7 mouse cellular contexts compared by ENCODE assay signal in the genomic region with DNA sequence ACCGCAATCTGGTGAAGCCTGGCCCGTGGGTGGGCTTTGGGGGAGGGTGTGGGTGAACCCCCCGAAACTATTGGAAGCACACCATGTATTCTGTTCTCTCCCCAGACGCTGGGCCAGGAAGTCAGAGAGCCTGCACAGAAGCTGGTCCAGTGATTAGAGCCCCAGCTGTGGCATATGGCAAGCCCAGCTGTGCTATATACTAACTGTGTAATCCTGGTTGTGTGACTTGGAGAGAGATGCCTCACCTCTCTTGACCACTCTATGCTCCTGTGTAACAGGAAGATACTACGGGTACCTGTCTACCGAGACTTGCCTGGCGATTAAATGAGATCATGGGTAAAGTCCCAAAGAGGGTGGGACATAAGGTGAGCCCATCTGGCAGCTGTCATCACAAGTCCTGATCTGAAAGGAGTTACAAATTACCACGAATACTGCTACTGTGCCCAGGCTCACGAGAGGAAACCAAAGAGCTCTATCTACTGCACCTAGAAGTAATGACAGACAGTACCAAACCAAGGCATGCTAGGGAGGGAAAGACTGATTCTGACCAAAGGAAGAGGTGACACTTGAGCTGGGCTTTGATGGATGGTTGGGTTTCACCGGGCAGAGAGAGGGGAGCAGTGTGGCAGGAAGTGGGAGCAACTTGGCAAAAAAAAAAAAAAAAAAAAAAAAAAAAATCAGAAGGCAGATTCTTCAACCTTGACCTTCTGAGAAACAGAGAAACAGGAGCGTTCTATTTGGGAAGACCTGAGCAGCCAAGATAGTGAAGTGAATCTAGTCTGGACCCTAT. TPM values are rescaled to one million over a fixed set of nuclear protein-coding genes. Genes with fewer than 3 reads are reported as not detected.
DNase-seq lines count a peak whose midpoint lies in the region; ATAC-seq and TF ChIP-seq lines count a peak whose summit lies in the region.

No protein-coding gene starts in this region.

- H3K4me2 ChIP-seq in heart, postnatal 0 days (ENCODE audit: low read depth, low read length) = peak overlapping the region; percentile 96

- peak overlapping the region; percentile 93 for H3K9ac ChIP-seq in liver, adult 2 months (ENCODE audit: low read depth, low read length)
- peak overlapping the region; percentile 68 for H3K9ac ChIP-seq in heart, postnatal 0 days (replicated peaks; ENCODE audit: low read depth, low read length)

- TF ChIP-seq POLR2A in liver, adult 2 months (IDR thresholded peaks at IDR 0.05; ENCODE audit: extremely low read depth, insufficient read depth, low read length) = no peak
- TF ChIP-seq POLR2A in bone marrow macrophage, adult 2 months (IDR thresholded peaks at IDR 0.05; ENCODE audit: borderline replicate concordance, low read depth, low read length) = no peak

- H3K36me3 ChIP-seq in liver, adult 2 months (ENCODE audit: control insufficient read depth, insufficient read depth, low read length) = no peaks in the 10 kb centered on the region
- no peaks in the 10 kb centered on the region for H3K36me3 ChIP-seq in heart, postnatal 0 days (replicated peaks; ENCODE audit: control insufficient read depth, insufficient read depth, low read length)

- no peak for TF ChIP-seq EP300 in heart, postnatal 0 days (IDR thresholded peaks at IDR 0.05; ENCODE audit: low read depth)

- 18% methylated on average over 11 of the region's 11 CpGs for WGBS in liver, adult 2 months
- 15% methylated on average over 11 of the region's 11 CpGs for WGBS in heart, postnatal 0 days

- no peaks in the 10 kb centered on the region; the same call in 1 of the 2 replicates for H3K9me3 ChIP-seq in heart, postnatal 0 days (replicated peaks; ENCODE audit: control insufficient read depth, low read length)

- DNase-seq in liver, adult 2 months (ENCODE audit: extremely low read depth, low read depth, low spot score) = no peak
- no peak for DNase-seq in liver
- no peak for DNase-seq in heart, postnatal 0 days (ENCODE audit: low spot score)
- no peak for DNase-seq in urinary bladder, postnatal 10 days (ENCODE audit: low spot score)

- TF ChIP-seq CTCF in liver, adult 2 months (IDR thresholded peaks at IDR 0.05; ENCODE audit: low read depth, low read length) = no peak
- no peak; the same call in 1 of the 2 replicates for TF ChIP-seq CTCF in bone marrow macrophage, adult 2 months (IDR thresholded peaks at IDR 0.05; ENCODE audit: low read depth, low read length)
- TF ChIP-seq CTCF in heart, postnatal 0 days (IDR thresholded peaks at IDR 0.05; ENCODE audit: low read depth) = no peak

- H3K27ac ChIP-seq in liver, adult 2 months (replicated peaks; ENCODE audit: insufficient read depth, low read depth, low read length) = peak overlapping the region; percentile 81
- 0 out of 2 replicates have a peak overlapping the region, but pooled peaks have one; percentile 19 for H3K27ac ChIP-seq in bone marrow macrophage, adult 2 months (ENCODE audit: insufficient read depth, low read depth, low read length)
- H3K27ac ChIP-seq in heart, postnatal 0 days (ENCODE audit: low read depth) = peak overlapping the region; percentile 78

- peaks cover 9% of the 10 kb centered on the region for H3K79me2 ChIP-seq in liver, adult 2 months (ENCODE audit: control insufficient read depth, insufficient read depth, low read length)

- H3K4me3 ChIP-seq in liver, adult 2 months (ENCODE audit: insufficient read depth, low read depth, low read length) = peak overlapping the region; percentile 98
- peak overlapping the region; percentile 98 for H3K4me3 ChIP-seq in bone marrow macrophage, adult 2 months (ENCODE audit: insufficient read depth, low read length)
- peak overlapping the region; percentile 86 for H3K4me3 ChIP-seq in heart, postnatal 0 days (ENCODE audit: low read depth, low read length)

- no peaks in the 10 kb centered on the region for H3K27me3 ChIP-seq in liver, adult 2 months (ENCODE audit: control insufficient read depth, insufficient read depth, low read length)
- 0 out of 2 replicates have a peak, but pooled peaks cover 4% of the 10 kb centered on the region for H3K27me3 ChIP-seq in heart, postnatal 0 days (ENCODE audit: control insufficient read depth, insufficient read depth, low read length)

- peak; percentile 15; the same call in 1 of the 2 replicates for ATAC-seq in heart, postnatal 0 days (ENCODE audit: insufficient read depth, low read depth)
- ATAC-seq in megakaryocyte-erythroid progenitor cell, adult 5-6 weeks (replicated peaks; ENCODE audit: low FRiP score, low TSS enrichment, poor library complexity, severe bottlenecking) = peak; percentile 51
- ATAC-seq in erythroid progenitor cell, adult 5-6 weeks (replicated peaks; ENCODE audit: low FRiP score, poor library complexity, severe bottlenecking) = no peak

- peaks cover 11% of the 10 kb centered on the region for H3K4me1 ChIP-seq in liver, adult 2 months (ENCODE audit: control insufficient read depth, insufficient read depth, low read length)
- peaks cover 32% of the 10 kb centered on the region for H3K4me1 ChIP-seq in bone marrow macrophage, adult 2 months (ENCODE audit: control insufficient read depth, insufficient read depth, low read length)
- no peaks in the 10 kb centered on the region for H3K4me1 ChIP-seq in heart, postnatal 0 days (ENCODE audit: control insufficient read depth, insufficient read depth)

RNA-seq across cellular contexts. Expression of a gene that starts 0.8 kb away (rescaled TPM):
- total RNA-seq in liver, adult 2 months (2014; rRNA removed) = 35.2 and 43.3 TPM in 2 replicates
- polyA plus RNA-seq in liver, adult 2 months (2012; rRNA removed) = 12.1 and 14.0 TPM in 2 replicates
- 204 and 241 TPM in 2 replicates for polyA plus RNA-seq in bone marrow macrophage, adult 2 months (2012; ENCODE audit: insufficient read depth, insufficient read length, missing spikeins)
- 5.6 and 6.8 TPM in 2 replicates for total RNA-seq in heart, postnatal 0 days (2014; rRNA removed; ENCODE audit: low replicate concordance)
- 0.56 and 0.58 TPM in 2 replicates for polyA plus RNA-seq in heart, postnatal 0 days (2015; fragmentation: Nextera tagmentation; extraction: Ambion mirVana)
- total RNA-seq in megakaryocyte-erythroid progenitor cell, adult 5-6 weeks (2014; fragmentation: Nextera tagmentation) = 11.4 and 14.3 TPM in 2 replicates
- total RNA-seq in megakaryocyte-erythroid progenitor cell, adult 5-6 weeks (2017) = 17.5 and 18.7 TPM in 2 replicates
- 22.0 and 26.4 TPM in 2 replicates for total RNA-seq in erythroid progenitor cell, adult 5-6 weeks (2015; ENCODE audit: low replicate concordance)
- total RNA-seq in erythroid progenitor cell, adult 5-6 weeks (2017; ENCODE audit: low replicate concordance) = 14.8 and 19.1 TPM in 2 replicates

Comparison
In these comparisons a context has a peak if more than half of its experiments do, and no peak if none do; other contexts are left out.
1. H3K27ac ChIP-seq: peak in every context shown above with its lines; median percentile 81 in liver, adult 2 months; 78 in heart, postnatal 0 days; 19 in bone marrow macrophage, adult 2 months.